Comparison of ENCODE assay signal across 8 mouse cellular contexts in the genomic region with DNA sequence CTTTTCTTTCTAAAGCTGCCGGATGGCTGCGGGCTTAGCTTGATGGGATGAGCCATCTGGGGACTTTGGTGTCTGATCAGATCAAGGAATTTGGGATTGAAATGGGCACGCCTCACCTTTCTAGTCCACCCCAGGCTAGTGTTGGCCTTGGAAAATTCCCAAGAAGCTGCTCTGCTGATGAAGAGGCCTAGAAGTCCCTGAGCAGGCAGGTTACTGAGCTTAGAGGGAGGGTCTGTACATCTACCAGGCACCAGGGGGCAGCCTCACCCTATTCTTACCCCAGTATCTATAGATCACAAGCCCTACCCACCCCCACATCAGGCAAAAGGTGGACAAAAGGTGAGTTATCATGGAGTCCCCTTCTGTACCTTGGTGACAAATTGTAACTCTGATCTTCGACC. TPM values are rescaled to one million over a fixed set of nuclear protein-coding genes. Genes with fewer than 3 reads are reported as not detected.
DNase-seq lines count a peak whose midpoint lies in the region; ATAC-seq and TF ChIP-seq lines count a peak whose summit lies in the region.

No protein-coding gene starts in this region.

- H3K9ac ChIP-seq in hindbrain, embryonic 16.5 days (ENCODE audit: low read depth, low read length) = no peak overlapping the region
- no peak overlapping the region for H3K9ac ChIP-seq in midbrain, embryonic 11.5 days (ENCODE audit: low read length)
- H3K9ac ChIP-seq in stomach, embryonic 16.5 days (ENCODE audit: low read length) = no peak overlapping the region; the same call in 1 of the 2 replicates

- no peak for TF ChIP-seq POLR2A in embryonic fibroblast, embryonic 13.5 days (IDR thresholded peaks at IDR 0.05; ENCODE audit: low read depth, low read length)

- no peak overlapping the region; the same call in 1 of the 2 replicates for H3K4me2 ChIP-seq in hindbrain, embryonic 16.5 days (ENCODE audit: low read length)
- H3K4me2 ChIP-seq in midbrain, embryonic 11.5 days = no peak overlapping the region
- no peak overlapping the region for H3K4me2 ChIP-seq in stomach, embryonic 16.5 days (ENCODE audit: low read depth, low read length)

- H3K4me3 ChIP-seq in embryonic fibroblast, embryonic 13.5 days (ENCODE audit: insufficient read depth, low read length) = no peak overlapping the region
- H3K4me3 ChIP-seq in hindbrain, embryonic 16.5 days (ENCODE audit: low read length) = no peak overlapping the region
- H3K4me3 ChIP-seq in limb, embryonic 10.5 days = no peak overlapping the region; the same call in 1 of the 2 replicates
- no peak overlapping the region for H3K4me3 ChIP-seq in midbrain, embryonic 11.5 days (ENCODE audit: low read depth, low read length)
- no peak overlapping the region for H3K4me3 ChIP-seq in stomach, embryonic 16.5 days (replicated peaks; ENCODE audit: low read length)

- ATAC-seq in hindbrain, embryonic 16.5 days = peak; percentile 25; the same call in 1 of the 2 replicates
- peak; percentile 59; the same call in 1 of the 2 replicates for ATAC-seq in midbrain, embryonic 11.5 days (ENCODE audit: low FRiP score)
- peak; percentile 46; the same call in 1 of the 2 replicates for ATAC-seq in stomach, embryonic 16.5 days (ENCODE audit: insufficient read depth, low FRiP score)

- peaks cover 3% of the 10 kb centered on the region; the same call in 1 of the 2 replicates for H3K4me1 ChIP-seq in embryonic fibroblast, embryonic 13.5 days (ENCODE audit: control insufficient read depth, insufficient read depth, low read length)
- peaks cover 11% of the 10 kb centered on the region for H3K4me1 ChIP-seq in hindbrain, embryonic 16.5 days (ENCODE audit: control insufficient read depth, insufficient read depth, low read depth, low read length)
- H3K4me1 ChIP-seq in limb, embryonic 10.5 days = peaks cover 23% of the 10 kb centered on the region
- peaks cover 3% of the 10 kb centered on the region; the same call in 1 of the 2 replicates for H3K4me1 ChIP-seq in midbrain, embryonic 11.5 days (ENCODE audit: control insufficient read depth, insufficient read depth, low read length)
- peaks cover 9% of the 10 kb centered on the region for H3K4me1 ChIP-seq in stomach, embryonic 16.5 days (ENCODE audit: control insufficient read depth, insufficient read depth, low read length)

- no peak overlapping the region for H3K27ac ChIP-seq in embryonic fibroblast, embryonic 13.5 days (ENCODE audit: insufficient read depth, low read length)
- no peak overlapping the region for H3K27ac ChIP-seq in hindbrain, embryonic 16.5 days (ENCODE audit: low read depth, low read length)
- no peak overlapping the region for H3K27ac ChIP-seq in limb, embryonic 10.5 days
- no peak overlapping the region for H3K27ac ChIP-seq in midbrain, embryonic 11.5 days (ENCODE audit: low read depth, low read length)
- H3K27ac ChIP-seq in stomach, embryonic 16.5 days (ENCODE audit: low read length) = no peak overlapping the region

- 38% methylated on average over 4 of the region's 4 CpGs for WGBS in hindbrain, embryonic 16.5 days
- WGBS in limb, embryonic 10.5 days = 50% methylated on average over 4 of the region's 4 CpGs
- WGBS in midbrain, embryonic 11.5 days = 75% methylated on average over 4 of the region's 4 CpGs
- WGBS in stomach, embryonic 16.5 days = 60% methylated on average over 4 of the region's 4 CpGs

- peak; percentile 16; the same call in 1 of the 2 replicates for TF ChIP-seq CTCF in embryonic fibroblast, embryonic 13.5 days (IDR thresholded peaks at IDR 0.05; ENCODE audit: borderline replicate concordance, insufficient read depth, low read length)

- no peaks in the 10 kb centered on the region for H3K9me3 ChIP-seq in hindbrain, embryonic 16.5 days (ENCODE audit: control insufficient read depth, low read length)
- no peaks in the 10 kb centered on the region for H3K9me3 ChIP-seq in limb, embryonic 10.5 days (replicated peaks)
- H3K9me3 ChIP-seq in midbrain, embryonic 11.5 days (ENCODE audit: control insufficient read depth, low read length) = no peaks in the 10 kb centered on the region
- H3K9me3 ChIP-seq in stomach, embryonic 16.5 days (replicated peaks; ENCODE audit: control insufficient read depth, low read length) = no peaks in the 10 kb centered on the region

- peak; percentile 45 for DNase-seq in layer of hippocampus, adult 11-12 months (ENCODE audit: low spot score)
- DNase-seq in layer of hippocampus, adult 9-10 months (ENCODE audit: low spot score) = no peak
- DNase-seq in adrenal gland, postnatal 25 days = peak; percentile 61
- peak; percentile 45 for DNase-seq in limb, embryonic 10.5 days (ENCODE audit: low spot score)
- DNase-seq in midbrain, embryonic 11.5 days (ENCODE audit: low spot score, missing footprints) = peak; percentile 87

- no peaks in the 10 kb centered on the region for H3K36me3 ChIP-seq in hindbrain, embryonic 16.5 days (ENCODE audit: control insufficient read depth, insufficient read depth, low read length)
- peaks cover 12% of the 10 kb centered on the region for H3K36me3 ChIP-seq in limb, embryonic 10.5 days
- no peaks in the 10 kb centered on the region; the same call in 1 of the 2 replicates for H3K36me3 ChIP-seq in midbrain, embryonic 11.5 days (ENCODE audit: control insufficient read depth, insufficient read depth, low read length)
- no peaks in the 10 kb centered on the region for H3K36me3 ChIP-seq in stomach, embryonic 16.5 days (ENCODE audit: control insufficient read depth, insufficient read depth, low read length)

- no peaks in the 10 kb centered on the region for H3K27me3 ChIP-seq in hindbrain, embryonic 16.5 days (replicated peaks; ENCODE audit: control insufficient read depth, insufficient read depth, low read length)
- H3K27me3 ChIP-seq in limb, embryonic 10.5 days (ENCODE audit: low read depth, poor library complexity, severe bottlenecking) = peaks cover 71% of the 10 kb centered on the region
- H3K27me3 ChIP-seq in midbrain, embryonic 11.5 days (ENCODE audit: control insufficient read depth, insufficient read depth, low read length) = no peaks in the 10 kb centered on the region
- no peaks in the 10 kb centered on the region; the same call in 1 of the 2 replicates for H3K27me3 ChIP-seq in stomach, embryonic 16.5 days (ENCODE audit: control insufficient read depth, insufficient read depth, low read length)

RNA-seq across cellular contexts. Expression of gene Slc6a8, which starts 0.9 kb away (rescaled TPM):
- total RNA-seq in adrenal gland, postnatal 25 days (2021) = 64.2 and 70.4 TPM in 2 replicates
- 105 and 113 TPM in 2 replicates for polyA plus RNA-seq in embryonic fibroblast, embryonic 13.5 days (2011; ENCODE audit: insufficient read length, low read depth, missing spikeins)
- polyA plus RNA-seq in hindbrain, embryonic 16.5 days (2015; fragmentation: Nextera tagmentation; extraction: Ambion mirVana) = 6.0 and 7.1 TPM in 2 replicates
- polyA plus RNA-seq in limb, embryonic 10.5 days (2016; fragmentation: Nextera tagmentation; extraction: Ambion mirVana) = 4.4 and 6.1 TPM in 2 replicates
- 6.0 and 6.6 TPM in 2 replicates for polyA plus RNA-seq in midbrain, embryonic 11.5 days (2014; fragmentation: Nextera tagmentation; extraction: Ambion mirVana)
- polyA plus RNA-seq in stomach, embryonic 16.5 days (2015; fragmentation: Nextera tagmentation; extraction: Ambion mirVana) = 6.7 and 7.1 TPM in 2 replicates

RNA-seq across cellular contexts. Expression of gene Pnck, which starts 12.1 kb away (rescaled TPM):
- 9.4 TPM in 2 replicates for total RNA-seq in adrenal gland, postnatal 25 days (2021)
- polyA plus RNA-seq in embryonic fibroblast, embryonic 13.5 days (2011; ENCODE audit: insufficient read length, low read depth, missing spikeins) = 3.2 and 4.3 TPM in 2 replicates
- polyA plus RNA-seq in hindbrain, embryonic 16.5 days (2015; fragmentation: Nextera tagmentation; extraction: Ambion mirVana) = 176 and 194 TPM in 2 replicates
- 3.7 and 7.7 TPM in 2 replicates for polyA plus RNA-seq in limb, embryonic 10.5 days (2016; fragmentation: Nextera tagmentation; extraction: Ambion mirVana)
- polyA plus RNA-seq in midbrain, embryonic 11.5 days (2014; fragmentation: Nextera tagmentation; extraction: Ambion mirVana) = 13.0 and 14.5 TPM in 2 replicates
- polyA plus RNA-seq in stomach, embryonic 16.5 days (2015; fragmentation: Nextera tagmentation; extraction: Ambion mirVana) = 22.4 and 24.4 TPM in 2 replicates

RNA-seq across cellular contexts. Expression of gene Dusp9, which starts 32.8 kb away (rescaled TPM):
- total RNA-seq in adrenal gland, postnatal 25 days (2021) = 0.33 and 0.88 TPM in 2 replicates
- 4.3 and 5.3 TPM in 2 replicates for polyA plus RNA-seq in embryonic fibroblast, embryonic 13.5 days (2011; ENCODE audit: insufficient read length, low read depth, missing spikeins)
- polyA plus RNA-seq in hindbrain, embryonic 16.5 days (2015; fragmentation: Nextera tagmentation; extraction: Ambion mirVana) = 0.67 and 0.84 TPM in 2 replicates
- polyA plus RNA-seq in limb, embryonic 10.5 days (2016; fragmentation: Nextera tagmentation; extraction: Ambion mirVana) = 113 and 153 TPM in 2 replicates
- 1.7 and 2.1 TPM in 2 replicates for polyA plus RNA-seq in midbrain, embryonic 11.5 days (2014; fragmentation: Nextera tagmentation; extraction: Ambion mirVana)
- polyA plus RNA-seq in stomach, embryonic 16.5 days (2015; fragmentation: Nextera tagmentation; extraction: Ambion mirVana) = 8.2 and 9.0 TPM in 2 replicates

RNA-seq across cellular contexts. Expression of gene Bcap31, which starts 43.9 kb away (rescaled TPM):
- 250 and 262 TPM in 2 replicates for total RNA-seq in adrenal gland, postnatal 25 days (2021)
- polyA plus RNA-seq in embryonic fibroblast, embryonic 13.5 days (2011; ENCODE audit: insufficient read length, low read depth, missing spikeins) = 207 and 261 TPM in 2 replicates
- 144 and 154 TPM in 2 replicates for polyA plus RNA-seq in hindbrain, embryonic 16.5 days (2015; fragmentation: Nextera tagmentation; extraction: Ambion mirVana)
- 159 and 174 TPM in 2 replicates for polyA plus RNA-seq in limb, embryonic 10.5 days (2016; fragmentation: Nextera tagmentation; extraction: Ambion mirVana)
- polyA plus RNA-seq in midbrain, embryonic 11.5 days (2014; fragmentation: Nextera tagmentation; extraction: Ambion mirVana) = 144 and 154 TPM in 2 replicates
- polyA plus RNA-seq in stomach, embryonic 16.5 days (2015; fragmentation: Nextera tagmentation; extraction: Ambion mirVana) = 290 and 308 TPM in 2 replicates

RNA-seq across cellular contexts. Expression of gene Abcd1, which starts 44.4 kb away (rescaled TPM):
- total RNA-seq in adrenal gland, postnatal 25 days (2021) = 29.7 and 37.0 TPM in 2 replicates
- 12.3 and 14.7 TPM in 2 replicates for polyA plus RNA-seq in embryonic fibroblast, embryonic 13.5 days (2011; ENCODE audit: insufficient read length, low read depth, missing spikeins)
- polyA plus RNA-seq in hindbrain, embryonic 16.5 days (2015; fragmentation: Nextera tagmentation; extraction: Ambion mirVana) = 13.1 and 13.2 TPM in 2 replicates
- polyA plus RNA-seq in limb, embryonic 10.5 days (2016; fragmentation: Nextera tagmentation; extraction: Ambion mirVana) = 9.2 and 12.7 TPM in 2 replicates
- polyA plus RNA-seq in midbrain, embryonic 11.5 days (2014; fragmentation: Nextera tagmentation; extraction: Ambion mirVana) = 6.7 and 7.1 TPM in 2 replicates
- polyA plus RNA-seq in stomach, embryonic 16.5 days (2015; fragmentation: Nextera tagmentation; extraction: Ambion mirVana) = 20.3 and 20.8 TPM in 2 replicates

Comparison
In these comparisons a context has a peak if more than half of its experiments do, and no peak if none do; other contexts are left out.
1. RNA of gene Slc6a8, which starts 0.9 kb away (polyA plus RNA-seq): 105 to 113 TPM in embryonic fibroblast, embryonic 13.5 days; 6.7 to 7.1 TPM in stomach, embryonic 16.5 days, 4.4 to 6.1 TPM in limb, embryonic 10.5 days, 6.0 to 7.1 TPM in hindbrain, embryonic 16.5 days and 6.0 to 6.6 TPM in midbrain, embryonic 11.5 days; every median in the first group is over 10 times any median in the second.
2. RNA of gene Dusp9, which starts 32.8 kb away (polyA plus RNA-seq): 113 to 153 TPM in limb, embryonic 10.5 days; 8.2 to 9.0 TPM in stomach, embryonic 16.5 days, 4.3 to 5.3 TPM in embryonic fibroblast, embryonic 13.5 days, 1.7 to 2.1 TPM in midbrain, embryonic 11.5 days and 0.67 to 0.84 TPM in hindbrain, embryonic 16.5 days; every median in the first group is over 10 times any median in the second.
3. Peak in every context shown above with its lines, with median percentiles within 50 percentile points of each other: ATAC-seq.